Mouse (Mus musculus) stomach, postnatal 0 days (tissue): ENCODE measurements at regions not wholly inside any gene's neighbourhood (a gene's known extent, or its start where the extent isn't known, plus 50 kb on each side); places are given as distances from the start of the nearest gene placed in this dataset.

ENCODE experiments used
- ATAC-seq: fragments of 200-750 bp; cut with Nextera tagmentation; 2 replicates; pipeline ENCODE4 v1.8.0; 2017; ENCODE audit not compliant: low FRiP score, low TSS enrichment
- DNase-seq: peaks from one replicate; pipeline ENCODE4 v3.0.0-alpha.2; 2016; ENCODE audit warnings: low spot score
- H3K27ac ChIP-seq: fragments of 300-500 bp; sonication (generic); replicated peaks from 2 replicates; pipeline ENCODE4 v1.5.1; 2014; ENCODE audit warnings: mild to moderate bottlenecking, control low read depth
- H3K27me3 ChIP-seq: fragments of 300-500 bp; sonication (generic); 2 replicates; pipeline ENCODE4 v1.6.1; 2014; ENCODE audit warnings: low read length; ENCODE audit not compliant: control insufficient read depth, insufficient read depth
- H3K36me3 ChIP-seq: fragments of 300-500 bp; sonication (generic); 2 replicates; pipeline ENCODE4 v1.6.1; 2014; ENCODE audit warnings: low read length, mixed read lengths; ENCODE audit not compliant: control insufficient read depth, insufficient read depth
- H3K4me1 ChIP-seq: fragments of 300-500 bp; sonication (generic); replicated peaks from 2 replicates; pipeline ENCODE4 v1.6.1; 2014; ENCODE audit warnings: antibody characterized with exemption; ENCODE audit not compliant: control insufficient read depth, insufficient read depth
- H3K4me2 ChIP-seq: fragments of 300-500 bp; sonication (generic); replicated peaks from 2 replicates; pipeline ENCODE4 v1.6.1; 2014; ENCODE audit warnings: low read depth, mild to moderate bottlenecking, control low read depth, moderate library complexity
- H3K4me3 ChIP-seq: fragments of 300-500 bp; sonication (generic); 2 replicates; pipeline ENCODE4 v1.5.1; 2014; ENCODE audit warnings: low read depth, low read length, control low read depth
- H3K9ac ChIP-seq: fragments of 300-500 bp; sonication (generic); 2 replicates; pipeline ENCODE4 v1.6.1; 2014; ENCODE audit warnings: mild to moderate bottlenecking, low read length, control low read depth, mixed read lengths
- H3K9me3 ChIP-seq: fragments of 300-500 bp; sonication (generic); 2 replicates; pipeline ENCODE4 v1.6.1; 2016; ENCODE audit warnings: low read length; ENCODE audit not compliant: control insufficient read depth
- CTCF ChIP-seq: IDR thresholded peaks from 2 replicates; pipeline ENCODE4 v1.5.1; 2016; ENCODE audit warnings: antibody characterized with exemption, low read depth, mild to moderate bottlenecking, moderate library complexity
- EP300 ChIP-seq: optimal IDR thresholded peaks from 2 replicates; pipeline ENCODE3; 2016; ENCODE audit warnings: antibody characterized with exemption
- WGBS: fragments of 180-500 bp; shearing (Covaris S2); extraction: QIAGEN DNeasy Blood & Tissue Kit; methylation state at CpG from one replicate; pipeline ENCODE4 v1.1.7; 2014; 5-methylcytosine and 5-hydroxymethylcytosine counted together

DNA sequence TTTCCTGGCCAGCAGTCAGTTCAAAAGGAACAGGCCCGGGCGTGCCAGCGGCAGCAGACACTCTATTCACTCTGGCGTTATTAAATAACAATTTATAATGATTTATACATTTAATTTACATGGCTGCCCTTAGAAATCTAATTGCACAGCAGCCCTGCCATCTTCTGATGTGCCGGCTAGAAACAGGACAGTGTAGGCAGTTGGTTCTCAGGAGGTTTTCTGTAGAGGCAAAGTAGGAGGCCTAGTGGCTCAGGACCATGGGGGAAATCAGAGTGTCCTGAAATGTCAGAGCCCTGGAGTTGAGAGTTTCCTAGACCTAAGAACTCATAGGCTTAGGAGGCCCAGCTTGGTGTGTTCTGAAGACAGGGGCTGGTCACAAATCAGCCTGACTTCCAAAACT lies 225.2 kb upstream of the Foxq1 start:
- H3K27ac ChIP-seq, result peak overlapping the region; percentile 24; the same call in 1 of the 2 replicates
- TF ChIP-seq EP300 (no peak), CTCF (no peak)
- no peak overlapping the region for H3K4me3 ChIP-seq
- no peaks in the 10 kb centered on the region for H3K27me3 ChIP-seq
- 53% methylated on average over 5 of the region's 5 CpGs for WGBS
- no peak overlapping the region for H3K4me2 ChIP-seq
- H3K9ac ChIP-seq, result no peak overlapping the region
- H3K9me3 ChIP-seq, result no peaks in the 10 kb centered on the region
- H3K36me3 ChIP-seq, result no peaks in the 10 kb centered on the region
- ATAC-seq (no peak), DNase-seq (no peak)
- peaks cover 6% of the 10 kb centered on the region; the same call in 1 of the 2 replicates for H3K4me1 ChIP-seq

DNA sequence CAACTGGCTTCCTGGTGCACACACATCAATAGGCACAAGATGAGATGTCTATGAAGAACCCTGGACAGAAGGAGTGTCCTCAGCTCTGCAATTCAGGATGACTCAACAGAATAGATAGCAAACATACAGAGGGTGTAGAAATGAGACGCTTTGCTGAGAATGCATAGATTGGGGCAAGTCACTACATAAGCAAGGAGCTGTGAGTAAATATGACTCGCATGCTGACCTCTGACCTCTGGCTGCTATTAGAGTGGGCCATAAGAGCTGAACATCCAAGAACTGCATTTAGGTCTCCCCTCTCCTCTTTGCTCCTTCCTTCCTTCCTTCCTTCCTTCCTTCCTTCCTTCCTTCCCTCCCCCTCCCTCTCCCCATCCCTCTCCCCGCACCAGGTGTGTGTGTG lies 221.0 kb upstream of the Foxq1 start:
- H3K4me1 ChIP-seq, result 0 out of 2 replicates have a peak, but pooled peaks cover 4% of the 10 kb centered on the region
- no peak overlapping the region; the same call in 1 of the 2 replicates for H3K27ac ChIP-seq
- no peak overlapping the region for H3K9ac ChIP-seq
- no peaks in the 10 kb centered on the region for H3K27me3 ChIP-seq
- TF ChIP-seq CTCF, result no peak
- TF ChIP-seq EP300, result no peak
- DNase-seq (no peak), ATAC-seq (no peak)
- H3K4me3 ChIP-seq, result no peak overlapping the region
- H3K9me3 ChIP-seq, result no peaks in the 10 kb centered on the region
- WGBS, result 68% methylated on average over 3 of the region's 3 CpGs
- no peak overlapping the region for H3K4me2 ChIP-seq
- H3K36me3 ChIP-seq, result no peaks in the 10 kb centered on the region

DNA sequence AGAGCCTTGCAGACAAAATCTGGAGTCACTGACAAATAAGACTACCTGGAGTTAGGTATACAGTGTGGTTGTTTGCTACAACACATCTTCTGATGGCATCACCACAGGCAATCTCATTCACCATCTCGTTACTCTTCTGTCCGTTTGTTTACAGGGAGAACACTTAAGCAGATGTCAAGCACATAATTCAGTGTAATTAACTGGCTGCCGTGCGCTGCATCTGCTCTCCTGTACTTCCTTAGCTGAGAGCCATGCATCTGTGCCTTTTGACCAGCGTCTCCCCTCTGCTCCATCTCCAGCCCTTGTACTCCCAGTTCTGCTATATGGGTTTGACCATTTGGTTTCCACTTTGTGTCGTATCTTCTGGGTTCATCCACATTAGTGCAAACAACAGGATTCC lies 218.3 kb upstream of the Foxq1 start:
- Histone ChIP-seq H3K36me3 (no peaks in the 10 kb centered on the region), H3K27ac (no peak overlapping the region), H3K27me3 (no peaks in the 10 kb centered on the region), H3K4me1 (no peaks in the 10 kb centered on the region), H3K9ac (no peak overlapping the region), H3K9me3 (no peaks in the 10 kb centered on the region), H3K4me3 (no peak overlapping the region), H3K4me2 (no peak overlapping the region)
- DNase-seq (no peak), ATAC-seq (no peak)
- TF ChIP-seq CTCF, result no peak
- no peak for TF ChIP-seq EP300
- 56% methylated on average over 6 of the region's 6 CpGs for WGBS

DNA sequence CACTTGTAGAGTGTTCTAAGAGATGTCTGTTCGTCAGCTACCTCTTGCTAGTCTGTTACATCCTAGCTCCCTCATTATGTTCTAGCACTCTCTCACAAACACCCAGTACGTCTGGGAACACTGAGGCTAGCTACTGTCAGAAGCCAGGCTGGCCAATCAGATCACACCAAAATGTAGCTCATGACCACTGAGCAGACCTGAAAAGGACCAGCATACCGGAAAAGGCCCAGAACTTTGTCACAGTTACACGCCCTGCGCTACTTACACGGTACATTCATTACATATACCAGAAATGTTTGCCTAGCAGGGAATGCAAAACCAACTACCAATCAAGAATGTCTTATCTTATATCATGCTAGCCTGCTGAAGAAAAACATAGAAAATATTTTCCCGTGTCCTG lies 216.5 kb upstream of the Foxq1 start:
- H3K4me1 ChIP-seq, result no peaks in the 10 kb centered on the region
- H3K4me2 ChIP-seq, result no peak overlapping the region
- no peaks in the 10 kb centered on the region for H3K9me3 ChIP-seq
- peak; percentile 53 for DNase-seq
- no peaks in the 10 kb centered on the region for H3K27me3 ChIP-seq
- WGBS, result 81% methylated on average over 7 of the region's 7 CpGs
- TF ChIP-seq CTCF (no peak), EP300 (no peak)
- no peak overlapping the region for H3K9ac ChIP-seq
- H3K36me3 ChIP-seq, result no peaks in the 10 kb centered on the region
- peak overlapping the region; percentile 88 for H3K27ac ChIP-seq
- peak; percentile 28 for ATAC-seq
- no peak overlapping the region for H3K4me3 ChIP-seq

DNA sequence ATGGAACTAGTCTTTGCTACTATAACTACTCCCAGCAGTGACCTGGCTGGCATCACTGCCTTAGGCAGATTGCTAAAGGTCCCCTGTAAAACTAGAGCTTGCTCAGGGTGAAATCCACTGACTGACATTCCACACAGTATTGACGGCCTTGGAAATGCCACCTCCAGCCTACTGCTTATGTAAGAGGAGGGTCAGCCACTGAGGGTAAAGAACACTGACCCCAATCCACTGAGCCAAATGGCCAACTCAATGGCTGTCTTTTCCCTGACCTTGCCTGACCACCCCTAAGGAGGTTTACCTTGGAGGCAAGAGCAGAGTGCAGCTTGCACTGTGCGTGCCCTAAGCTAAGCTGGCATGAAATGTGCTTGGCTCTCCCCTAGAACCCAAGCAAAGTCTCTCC lies 216.0 kb upstream of the Foxq1 start:
- WGBS, result 66% methylated on average over 2 of the region's 2 CpGs
- Histone ChIP-seq H3K4me2 (no peak overlapping the region), H3K27me3 (no peaks in the 10 kb centered on the region), H3K9me3 (no peaks in the 10 kb centered on the region), H3K27ac (peak overlapping the region; percentile 88), H3K36me3 (no peaks in the 10 kb centered on the region), H3K4me3 (no peak overlapping the region), H3K9ac (no peak overlapping the region), H3K4me1 (no peaks in the 10 kb centered on the region)
- no peak for TF ChIP-seq EP300
- TF ChIP-seq CTCF, result no peak
- DNase-seq, result no peak
- no peak for ATAC-seq

DNA sequence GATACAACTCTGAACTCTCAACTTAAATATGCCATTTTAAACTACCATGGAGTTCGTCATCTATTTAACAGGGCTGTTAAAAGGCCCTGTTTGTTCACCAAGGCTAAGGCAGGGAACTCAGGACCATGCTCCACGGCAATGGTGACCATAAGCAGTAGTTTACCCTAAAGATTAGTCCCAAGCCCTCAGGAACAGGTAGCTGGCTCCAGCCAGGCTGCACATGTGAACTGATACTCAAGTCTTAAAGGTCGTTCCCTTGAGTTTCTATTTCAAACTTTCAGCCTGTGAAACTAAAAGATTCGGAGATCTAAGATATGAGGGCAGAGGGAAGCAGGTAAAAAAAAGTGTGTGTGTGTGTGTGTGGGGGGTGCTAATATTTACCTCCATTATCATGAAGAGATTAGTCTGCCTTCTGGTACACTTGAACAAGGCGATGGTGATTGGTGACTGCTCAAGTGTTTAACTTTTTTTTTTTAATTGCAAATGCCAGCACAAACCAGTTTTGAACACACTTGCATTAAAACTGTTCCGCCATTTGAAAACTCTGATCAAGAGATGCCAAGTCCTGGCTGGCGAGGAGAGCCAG lies 215.5 kb upstream of the Foxq1 start:
- no peak overlapping the region for H3K4me2 ChIP-seq
- WGBS, result 69% methylated on average over 7 of the region's 7 CpGs
- ATAC-seq, result peak; percentile 81

More for the DNA sequence above, 215.5 kb upstream of the Foxq1 start:
- H3K4me1 ChIP-seq, result no peaks in the 10 kb centered on the region
- no peak for TF ChIP-seq CTCF
- no peaks in the 10 kb centered on the region for H3K27me3 ChIP-seq
- no peaks in the 10 kb centered on the region for H3K36me3 ChIP-seq
- DNase-seq, result peak; percentile 62
- no peaks in the 10 kb centered on the region for H3K9me3 ChIP-seq
- H3K9ac ChIP-seq, result no peak overlapping the region
- H3K4me3 ChIP-seq, result no peak overlapping the region
- peak overlapping the region; percentile 88 for H3K27ac ChIP-seq
